22 mouse cellular contexts compared by ENCODE assay signal in genomic region chr2:29657089-29657488, GRCm38 (mm10). TPM values are rescaled to one million over a fixed set of nuclear protein-coding genes. Genes with fewer than 3 reads are reported as not detected.
DNase-seq lines count a peak whose midpoint lies in the region; ATAC-seq and TF ChIP-seq lines count a peak whose summit lies in the region.
"Had no signal": no experiment of that assay in that cellular context is flagged by ENCODE, and none has a peak within 500 bp of the region (broad histone marks: within the 10 kb centered on the region; RNA-seq: fewer than 3 reads in every experiment).

No protein-coding gene starts in this region.

- H3K4me1 ChIP-seq in kidney, postnatal 0 days (replicated peaks; ENCODE audit: insufficient read depth, low read length) = peaks cover 7% of the 10 kb centered on the region; the same call in 1 of the 2 replicates
- H3K4me1 ChIP-seq in neural tube, embryonic 15.5 days = peaks cover 30% of the 10 kb centered on the region
- H3K4me1 ChIP-seq in hindbrain, postnatal 0 days (ENCODE audit: insufficient read depth, low read length) = no peaks in the 10 kb centered on the region

- no peak overlapping the region for H3K9ac ChIP-seq in kidney, postnatal 0 days (ENCODE audit: low read depth, low read length)
- no peak overlapping the region for H3K9ac ChIP-seq in neural tube, embryonic 15.5 days (replicated peaks)
- no peak overlapping the region for H3K9ac ChIP-seq in hindbrain, postnatal 0 days (replicated peaks; ENCODE audit: low read length)
- H3K9ac ChIP-seq: embryonic facial prominence, embryonic 12.5 days; embryonic facial prominence, embryonic 15.5 days; forebrain, postnatal 0 days; hindbrain, embryonic 12.5 days; hindbrain, embryonic 15.5 days had no signal

- no peaks in the 10 kb centered on the region for H3K27me3 ChIP-seq in kidney, postnatal 0 days (ENCODE audit: insufficient read depth, low read length)
- H3K27me3 ChIP-seq in neural tube, embryonic 15.5 days (replicated peaks) = no peaks in the 10 kb centered on the region
- H3K27me3 ChIP-seq in hindbrain, postnatal 0 days (ENCODE audit: insufficient read depth, low read length) = no peaks in the 10 kb centered on the region
- H3K27me3 ChIP-seq: embryonic facial prominence, embryonic 12.5 days; embryonic facial prominence, embryonic 15.5 days; hindbrain, embryonic 12.5 days; hindbrain, embryonic 15.5 days had no signal

- TF ChIP-seq CTCF in kidney, postnatal 0 days (IDR thresholded peaks at IDR 0.05; ENCODE audit: low read depth) = no peak
- no peak for TF ChIP-seq CTCF in hindbrain, postnatal 0 days (IDR thresholded peaks at IDR 0.05; ENCODE audit: low read depth)

- H3K36me3 ChIP-seq in kidney, postnatal 0 days (ENCODE audit: insufficient read depth, low read length) = no peaks in the 10 kb centered on the region
- H3K36me3 ChIP-seq in neural tube, embryonic 15.5 days = no peaks in the 10 kb centered on the region
- no peaks in the 10 kb centered on the region for H3K36me3 ChIP-seq in hindbrain, postnatal 0 days (ENCODE audit: insufficient read depth, low read length)
- H3K36me3 ChIP-seq: embryonic facial prominence, embryonic 12.5 days; embryonic facial prominence, embryonic 15.5 days; hindbrain, embryonic 12.5 days; hindbrain, embryonic 15.5 days had no signal

- 34% methylated on average over 1 of the region's 1 CpGs for WGBS in kidney, postnatal 0 days
- 37% methylated on average over 1 of the region's 1 CpGs for WGBS in neural tube, embryonic 15.5 days
- 59% methylated on average over 1 of the region's 1 CpGs for WGBS in hindbrain, postnatal 0 days

- DNase-seq in kidney, postnatal 0 days (ENCODE audit: low spot score) = peak; percentile 56
- no peak for DNase-seq in kidney, adult 11 months
- DNase-seq in A20 (ENCODE audit: low read depth, low spot score) = peak; percentile 42
- DNase-seq in CD4-positive helper T cell, adult 2 months (ENCODE audit: low read depth, low spot score) = peak; percentile 6
- no peak for DNase-seq in hindbrain, postnatal 0 days (ENCODE audit: low spot score)
- DNase-seq: adrenal gland, adult 2 months; adrenal gland, postnatal 14 days; cerebellum, adult 11 months; cerebellum, adult 2 months; cerebellum, adult 9-11 months; cerebellum, postnatal 25 days; forebrain, postnatal 0 days; gastrocnemius, adult 2 months; gastrocnemius, postnatal 14 days; heart, adult 11 months had no signal

- no peaks in the 10 kb centered on the region for H3K9me3 ChIP-seq in kidney, postnatal 0 days (replicated peaks; ENCODE audit: low read length)
- H3K9me3 ChIP-seq in neural tube, embryonic 15.5 days (replicated peaks) = no peaks in the 10 kb centered on the region
- H3K9me3 ChIP-seq in hindbrain, postnatal 0 days (ENCODE audit: low read length) = no peaks in the 10 kb centered on the region
- H3K9me3 ChIP-seq: embryonic facial prominence, embryonic 12.5 days; embryonic facial prominence, embryonic 15.5 days; hindbrain, embryonic 12.5 days; hindbrain, embryonic 15.5 days had no signal

- no peak overlapping the region for H3K27ac ChIP-seq in kidney, postnatal 0 days
- H3K27ac ChIP-seq in neural tube, embryonic 15.5 days (replicated peaks) = no peak overlapping the region
- no peak overlapping the region for H3K27ac ChIP-seq in hindbrain, postnatal 0 days
- H3K27ac ChIP-seq: embryonic facial prominence, embryonic 12.5 days; embryonic facial prominence, embryonic 15.5 days; gastrocnemius, adult 2 months; hindbrain, embryonic 12.5 days; hindbrain, embryonic 15.5 days had no signal

- ATAC-seq in kidney, postnatal 0 days (replicated peaks; ENCODE audit: low FRiP score, low read depth) = no peak
- ATAC-seq in neural tube, embryonic 15.5 days (ENCODE audit: low FRiP score) = peak; percentile 31; the same call in 1 of the 2 replicates
- ATAC-seq in hindbrain, postnatal 0 days = no peak
- ATAC-seq: forebrain, embryonic 14.5 days; forebrain, postnatal 0 days had no signal

- no peak overlapping the region for H3K4me2 ChIP-seq in kidney, postnatal 0 days (ENCODE audit: low read length)
- H3K4me2 ChIP-seq in neural tube, embryonic 15.5 days = no peak overlapping the region
- no peak overlapping the region for H3K4me2 ChIP-seq in hindbrain, postnatal 0 days (ENCODE audit: low read depth, low read length)
- H3K4me2 ChIP-seq: embryonic facial prominence, embryonic 12.5 days; embryonic facial prominence, embryonic 15.5 days; heart, embryonic 11.5 days; hindbrain, embryonic 12.5 days; hindbrain, embryonic 15.5 days had no signal

- H3K4me3 ChIP-seq in kidney, postnatal 0 days (replicated peaks; ENCODE audit: low read depth, low read length) = no peak overlapping the region
- H3K4me3 ChIP-seq in neural tube, embryonic 15.5 days (replicated peaks) = no peak overlapping the region
- no peak overlapping the region for H3K4me3 ChIP-seq in hindbrain, postnatal 0 days (ENCODE audit: low read length)
- H3K4me3 ChIP-seq: embryonic facial prominence, embryonic 12.5 days; embryonic facial prominence, embryonic 15.5 days; gastrocnemius, adult 2 months; hindbrain, embryonic 12.5 days; hindbrain, embryonic 15.5 days had no signal

RNA-seq across cellular contexts. Expression of gene Rapgef1, which starts 37.6 kb away (rescaled TPM):
- 10.4 and 12.0 TPM in 2 replicates for polyA plus RNA-seq in kidney, postnatal 0 days (2015; fragmentation: Nextera tagmentation; extraction: Ambion mirVana)
- 16.3 and 16.9 TPM in 2 replicates for polyA plus RNA-seq in neural tube, embryonic 15.5 days (2015; fragmentation: Nextera tagmentation; extraction: Ambion mirVana)
- 91.3 and 94.0 TPM in 2 replicates for total RNA-seq in hindbrain, postnatal 0 days (2014; rRNA removed)
- polyA plus RNA-seq in hindbrain, postnatal 0 days (2015; fragmentation: Nextera tagmentation; extraction: Ambion mirVana) = 13.7 and 14.4 TPM in 2 replicates

Comparison
In these comparisons a context has a peak if more than half of its experiments do, and no peak if none do; other contexts are left out.
1. DNase-seq: peak in kidney, postnatal 0 days (single experiment), A20 (single experiment) and CD4-positive helper T cell, adult 2 months (single experiment); none in kidney, adult 11 months (single experiment) and hindbrain, postnatal 0 days (single experiment).